Mouse (Mus musculus) R1 (cell line): ENCODE results near the gene Pik3c2a.

Experiments
- DNase-seq: peaks from one replicate; pipeline ENCODE4 v3.0.0-alpha.2; 2018; ENCODE audit warnings: low read depth, low spot score

Gene Pik3c2a

DNA sequence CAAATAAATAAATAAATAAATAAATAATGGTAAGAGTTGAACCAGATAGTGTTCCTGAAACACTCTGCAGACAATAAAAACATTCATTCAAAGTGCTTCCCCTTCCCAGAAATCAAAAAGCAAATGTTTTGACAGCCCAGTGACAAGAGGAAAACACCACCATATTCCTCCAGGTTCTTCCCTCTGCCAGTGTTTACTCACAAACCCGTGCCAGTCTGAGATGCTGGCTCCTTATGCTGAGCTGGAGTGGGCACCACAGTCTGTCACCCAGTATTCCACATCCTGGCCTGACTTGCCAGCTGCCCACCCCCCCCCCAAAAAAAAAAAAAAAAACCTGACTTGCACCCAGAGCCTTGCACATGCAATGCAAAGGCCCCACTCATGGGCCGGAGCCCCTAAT, 144.4 kb downstream of the Pik3c2a start:
- no peak for DNase-seq

DNA sequence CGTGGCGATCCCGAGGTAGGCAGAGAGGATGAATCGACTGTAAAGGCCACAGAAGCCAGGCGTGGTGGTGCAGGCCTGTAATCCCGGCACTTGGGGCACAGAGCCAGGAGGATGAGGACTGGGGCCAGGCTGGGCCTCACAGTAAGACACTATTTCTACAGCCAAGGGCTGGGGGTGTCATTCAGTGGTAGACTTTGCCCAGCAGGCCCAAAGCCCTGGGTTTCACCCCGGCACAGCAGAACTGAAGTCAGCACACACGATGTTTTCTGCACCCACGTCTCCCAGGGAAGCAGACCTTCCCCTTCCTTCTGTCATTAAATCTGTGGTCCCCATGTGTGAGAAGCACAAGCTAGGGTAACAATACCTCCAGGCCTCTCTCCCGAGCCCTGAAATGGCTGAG, 144.9 kb downstream of the Pik3c2a start:
- no peak for DNase-seq

DNA sequence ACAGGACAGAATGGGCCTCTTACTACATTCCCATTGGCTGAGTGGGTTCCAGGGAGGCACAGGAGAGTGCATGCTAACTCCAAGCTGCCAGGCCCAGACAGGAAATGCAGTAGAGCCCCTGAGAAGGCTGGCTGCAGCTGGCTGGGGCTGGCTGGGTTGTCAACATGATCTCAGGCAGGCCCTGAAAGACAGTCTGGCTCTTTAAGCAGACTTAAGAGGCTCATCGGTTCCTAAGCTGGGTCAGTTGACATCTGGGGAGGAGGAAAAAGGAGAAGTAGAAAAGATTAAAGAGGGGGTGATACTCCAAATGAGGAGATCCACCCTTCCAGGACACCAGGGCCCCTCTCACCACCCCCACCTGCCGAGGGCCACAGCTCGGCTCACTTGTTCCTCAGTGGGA, 148.3 kb downstream of the Pik3c2a start:
- DNase-seq: no peak

DNA sequence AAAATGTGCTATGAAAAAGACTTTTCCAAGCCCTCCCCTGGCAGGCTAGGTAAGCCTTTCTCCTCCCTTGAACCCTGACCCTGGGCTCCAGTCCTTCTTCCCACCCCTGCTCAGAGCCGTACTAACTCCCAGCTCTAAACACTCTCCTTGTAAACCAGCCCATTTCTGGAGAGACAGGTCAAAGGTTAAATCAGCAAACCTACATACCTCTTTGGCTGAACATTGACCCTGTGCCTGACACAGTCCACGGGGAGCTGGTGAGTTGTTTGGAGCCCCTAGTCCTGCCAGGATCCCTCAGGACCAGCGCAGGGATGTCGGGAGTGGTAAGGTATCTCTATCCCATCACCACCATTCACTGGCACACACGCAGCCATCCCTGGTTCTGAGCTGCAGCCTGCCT, 150.9 kb downstream of the Pik3c2a start:
- DNase-seq: no peak

DNA sequence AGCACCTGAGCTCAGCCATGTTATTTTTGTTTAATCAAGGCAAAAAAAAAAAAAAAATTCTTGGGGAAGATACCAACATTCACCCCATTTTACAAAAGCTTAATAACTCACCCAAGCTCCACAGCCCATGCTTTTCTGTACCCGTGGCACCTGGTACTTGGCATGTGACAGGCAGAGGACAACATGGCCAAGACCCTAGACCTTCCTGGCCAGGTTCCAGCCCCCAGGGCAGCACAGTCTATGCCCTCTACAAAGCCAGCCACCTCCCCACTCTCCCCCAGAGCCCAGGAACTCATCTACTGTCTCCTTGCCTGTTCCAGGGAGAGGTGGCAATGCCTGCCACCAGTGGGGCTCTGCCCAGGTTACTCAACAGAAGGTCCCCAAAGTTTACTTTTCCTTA, 152.7 kb downstream of the Pik3c2a start:
- no peak for DNase-seq

DNA sequence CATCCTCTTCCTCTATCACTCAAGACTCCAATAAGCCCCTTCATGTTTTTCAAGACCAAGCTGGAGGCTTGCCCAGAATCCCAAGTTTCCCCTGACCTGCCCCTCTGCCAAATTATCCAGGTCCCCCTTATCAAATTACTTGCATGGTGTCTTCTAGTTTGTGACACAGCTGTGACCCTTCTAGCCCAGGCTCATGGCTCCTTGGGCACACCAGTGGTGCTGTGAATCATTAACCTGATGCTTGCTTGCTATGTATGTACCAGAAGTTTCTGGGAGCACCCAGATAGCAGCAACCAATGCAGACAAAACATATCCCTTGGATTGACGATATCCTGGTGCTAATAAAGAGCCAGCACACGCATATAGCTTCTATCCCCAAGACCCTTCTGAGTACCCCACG, 154.3 kb downstream of the Pik3c2a start:
- DNase-seq: no peak

DNA sequence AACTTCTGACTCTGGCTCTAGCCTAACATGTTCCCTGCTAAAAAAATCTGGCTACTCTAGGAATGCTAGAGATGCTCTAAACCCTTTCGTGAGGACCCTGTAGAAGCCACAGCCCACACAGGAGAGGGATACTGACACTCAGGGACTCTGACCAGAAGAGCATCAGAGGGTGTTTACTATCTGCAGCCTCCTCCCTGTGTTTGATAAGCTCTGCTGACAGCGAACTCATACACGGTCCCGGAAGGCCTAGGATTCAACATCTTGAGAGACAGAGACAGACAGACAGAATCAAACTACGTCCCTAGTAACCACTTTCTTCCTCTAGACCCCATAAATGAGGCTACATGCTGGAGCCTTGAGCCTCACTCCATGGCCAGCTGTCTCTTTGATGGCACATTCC, 155.3 kb downstream of the Pik3c2a start:
- DNase-seq: no peak
